Comparison of ENCODE assay signal across 10 mouse cellular contexts in genomic region chr1:153599302-153600045, GRCm38 (mm10). TPM values are rescaled to one million over a fixed set of nuclear protein-coding genes. Genes with fewer than 3 reads are reported as not detected.
A peak's percentile ranks its signal among the peaks of the same experiment; 100 is the strongest.
DNase-seq lines count a peak whose midpoint lies in the region; ATAC-seq lines count a peak whose summit lies in the region.
"Had no signal": no experiment of that assay in that cellular context is flagged by ENCODE, and none has a peak within 500 bp of the region (broad histone marks: within the 10 kb centered on the region; RNA-seq: fewer than 3 reads in every experiment).

No protein-coding gene starts in this region.

- H3K4me2 ChIP-seq in intestine, embryonic 14.5 days (ENCODE audit: low read length), result no peak overlapping the region
- no peak overlapping the region for H3K4me2 ChIP-seq in intestine, embryonic 16.5 days (ENCODE audit: low read depth, low read length)
- H3K4me2 ChIP-seq in hindbrain, embryonic 14.5 days (replicated peaks), result peak overlapping the region; percentile 6; the same call in 1 of the 2 replicates
- peak overlapping the region; percentile 20; the same call in 1 of the 2 replicates for H3K4me2 ChIP-seq in midbrain, embryonic 15.5 days
- H3K4me2 ChIP-seq: limb, embryonic 13.5 days had no signal

- no peaks in the 10 kb centered on the region for H3K27me3 ChIP-seq in intestine, embryonic 14.5 days (replicated peaks; ENCODE audit: control insufficient read depth, insufficient read depth, low read length)
- H3K27me3 ChIP-seq in intestine, embryonic 16.5 days (replicated peaks; ENCODE audit: control insufficient read depth, insufficient read depth, low read length), result no peaks in the 10 kb centered on the region
- no peaks in the 10 kb centered on the region for H3K27me3 ChIP-seq in hindbrain, embryonic 14.5 days (ENCODE audit: control insufficient read depth, insufficient read depth, low read length)
- no peaks in the 10 kb centered on the region for H3K27me3 ChIP-seq in midbrain, embryonic 15.5 days (replicated peaks)
- H3K27me3 ChIP-seq: limb, embryonic 13.5 days had no signal

- no peak overlapping the region for H3K9ac ChIP-seq in intestine, embryonic 14.5 days (ENCODE audit: low read length)
- H3K9ac ChIP-seq in intestine, embryonic 16.5 days (ENCODE audit: low read depth, low read length), result no peak overlapping the region
- H3K9ac ChIP-seq in hindbrain, embryonic 14.5 days, result 0 out of 2 replicates have a peak overlapping the region, but pooled peaks have one; percentile 10
- H3K9ac ChIP-seq in midbrain, embryonic 15.5 days, result no peak overlapping the region
- H3K9ac ChIP-seq: limb, embryonic 13.5 days had no signal

- no peak for ATAC-seq in intestine, embryonic 14.5 days (replicated peaks; ENCODE audit: low FRiP score, low TSS enrichment, low read depth)
- ATAC-seq in intestine, embryonic 16.5 days, result no peak
- ATAC-seq in hindbrain, embryonic 14.5 days (ENCODE audit: low FRiP score), result peak; percentile 37; the same call in 1 of the 2 replicates
- peak; percentile 52 for ATAC-seq in midbrain, embryonic 15.5 days (replicated peaks)

- no peaks in the 10 kb centered on the region for H3K9me3 ChIP-seq in intestine, embryonic 14.5 days (ENCODE audit: control insufficient read depth, low read length)
- H3K9me3 ChIP-seq in intestine, embryonic 16.5 days (ENCODE audit: control insufficient read depth, low read length), result no peaks in the 10 kb centered on the region
- no peaks in the 10 kb centered on the region for H3K9me3 ChIP-seq in hindbrain, embryonic 14.5 days (ENCODE audit: control insufficient read depth, low read length)
- no peaks in the 10 kb centered on the region for H3K9me3 ChIP-seq in midbrain, embryonic 15.5 days
- H3K9me3 ChIP-seq: limb, embryonic 13.5 days had no signal

- H3K4me1 ChIP-seq in intestine, embryonic 14.5 days (replicated peaks; ENCODE audit: control insufficient read depth, insufficient read depth, low read length), result peaks cover 8% of the 10 kb centered on the region; the same call in 1 of the 2 replicates
- no peaks in the 10 kb centered on the region for H3K4me1 ChIP-seq in intestine, embryonic 16.5 days (ENCODE audit: control insufficient read depth, insufficient read depth, low read length)
- H3K4me1 ChIP-seq in hindbrain, embryonic 14.5 days (replicated peaks; ENCODE audit: control insufficient read depth, insufficient read depth, low read length), result no peaks in the 10 kb centered on the region
- H3K4me1 ChIP-seq in midbrain, embryonic 15.5 days, result peaks cover 17% of the 10 kb centered on the region
- H3K4me1 ChIP-seq: limb, embryonic 13.5 days had no signal

- no peaks in the 10 kb centered on the region for H3K36me3 ChIP-seq in intestine, embryonic 14.5 days (ENCODE audit: control insufficient read depth, insufficient read depth, low read length)
- H3K36me3 ChIP-seq in intestine, embryonic 16.5 days (ENCODE audit: control insufficient read depth, insufficient read depth, low read length), result no peaks in the 10 kb centered on the region
- no peaks in the 10 kb centered on the region for H3K36me3 ChIP-seq in hindbrain, embryonic 14.5 days (replicated peaks; ENCODE audit: control insufficient read depth, insufficient read depth)
- H3K36me3 ChIP-seq in midbrain, embryonic 15.5 days (replicated peaks), result no peaks in the 10 kb centered on the region
- H3K36me3 ChIP-seq: limb, embryonic 13.5 days had no signal

- H3K4me3 ChIP-seq in intestine, embryonic 14.5 days (ENCODE audit: low read depth, low read length), result no peak overlapping the region
- no peak overlapping the region for H3K4me3 ChIP-seq in intestine, embryonic 16.5 days (ENCODE audit: low read length)
- H3K4me3 ChIP-seq in hindbrain, embryonic 14.5 days (replicated peaks; ENCODE audit: low read length), result no peak overlapping the region
- H3K4me3 ChIP-seq in midbrain, embryonic 15.5 days, result no peak overlapping the region
- H3K4me3 ChIP-seq: limb, embryonic 13.5 days had no signal

- peak overlapping the region; percentile 20; the same call in 1 of the 2 replicates for H3K27ac ChIP-seq in intestine, embryonic 14.5 days (ENCODE audit: low read depth)
- H3K27ac ChIP-seq in intestine, embryonic 16.5 days (ENCODE audit: low read length), result no peak overlapping the region; the same call in 1 of the 2 replicates
- peak overlapping the region; percentile 49 for H3K27ac ChIP-seq in hindbrain, embryonic 14.5 days
- H3K27ac ChIP-seq in midbrain, embryonic 15.5 days, result peak overlapping the region; percentile 72
- H3K27ac ChIP-seq: limb, embryonic 13.5 days had no signal

- DNase-seq in adrenal gland, adult 8-10 months, result peak; percentile 40
- DNase-seq in adrenal gland, adult 18-20 months (ENCODE audit: low spot score in 2 of 2), result no peak
- DNase-seq in intestine, embryonic 14.5 days (ENCODE audit: low spot score), result no peak
- no peak for DNase-seq in hindbrain, embryonic 14.5 days (ENCODE audit: low spot score)
- DNase-seq in gastrocnemius, postnatal 10 days, result no peak
- no peak for DNase-seq in thymus, postnatal 25 days

- WGBS in intestine, embryonic 14.5 days, result 22% methylated on average over 8 of the region's 9 CpGs
- 31% methylated on average over 9 of the region's 9 CpGs for WGBS in intestine, embryonic 16.5 days
- 24% methylated on average over 9 of the region's 9 CpGs for WGBS in hindbrain, embryonic 14.5 days
- 24% methylated on average over 9 of the region's 9 CpGs for WGBS in midbrain, embryonic 15.5 days

RNA-seq across cellular contexts. Expression of gene Npl, which starts 49.6 kb away (rescaled TPM):
- 1 to 10 TPM; 3.0 to 6.7 (median 4.7) TPM for total RNA-seq in adrenal gland, adult 8-10 months (2022)
- total RNA-seq in adrenal gland, adult 18-20 months (2021), result 1 to 10 TPM; 4.2 to 5.0 TPM
- 8.3 and 9.0 TPM in 2 replicates for polyA plus RNA-seq in intestine, embryonic 14.5 days (2014; fragmentation: Nextera tagmentation; extraction: Ambion mirVana)
- polyA plus RNA-seq in intestine, embryonic 16.5 days (2015; fragmentation: Nextera tagmentation; extraction: Ambion mirVana), result 174 and 289 TPM in 2 replicates
- polyA plus RNA-seq in hindbrain, embryonic 14.5 days (2014; fragmentation: Nextera tagmentation; extraction: Ambion mirVana), result 15.8 and 16.8 TPM in 2 replicates
- 11.5 and 12.4 TPM in 2 replicates for polyA plus RNA-seq in midbrain, embryonic 15.5 days (2015; fragmentation: Nextera tagmentation; extraction: Ambion mirVana)
- 1 to 10 TPM; 2.9 to 3.3 TPM for total RNA-seq in gastrocnemius, postnatal 10 days (2021)

RNA-seq across cellular contexts. Expression of gene Rgs8, which starts 53.4 kb away (rescaled TPM):
- under 1 TPM; 0.03 to 0.25 (median 0.15) TPM for total RNA-seq in adrenal gland, adult 8-10 months (2022)
- not detected for total RNA-seq in adrenal gland, adult 18-20 months (2021)
- 0.04 and 0.46 TPM in 2 replicates for polyA plus RNA-seq in intestine, embryonic 14.5 days (2014; fragmentation: Nextera tagmentation; extraction: Ambion mirVana)
- 0.09 and 0.22 TPM in 2 replicates for polyA plus RNA-seq in intestine, embryonic 16.5 days (2015; fragmentation: Nextera tagmentation; extraction: Ambion mirVana)
- 16.4 and 19.7 TPM in 2 replicates for polyA plus RNA-seq in hindbrain, embryonic 14.5 days (2014; fragmentation: Nextera tagmentation; extraction: Ambion mirVana)
- polyA plus RNA-seq in midbrain, embryonic 15.5 days (2015; fragmentation: Nextera tagmentation; extraction: Ambion mirVana), result 42.0 and 46.9 TPM in 2 replicates
- total RNA-seq in gastrocnemius, postnatal 10 days (2021), result 1 to 10 TPM in 1 of 2 experiments, under 1 TPM in 1; 0.99 to 1.2 TPM
- total RNA-seq: megakaryocyte-erythroid progenitor cell, adult 5-6 weeks had no signal

Comparison
In these comparisons a context has a peak if more than half of its experiments do, and no peak if none do; other contexts are left out.
1. ATAC-seq: peak in hindbrain, embryonic 14.5 days (single experiment) and midbrain, embryonic 15.5 days (single experiment); none in intestine, embryonic 14.5 days (single experiment) and intestine, embryonic 16.5 days (single experiment).
2. H3K4me2 ChIP-seq: peak in hindbrain, embryonic 14.5 days (single experiment) and midbrain, embryonic 15.5 days (single experiment); none in intestine, embryonic 14.5 days (single experiment) and intestine, embryonic 16.5 days (single experiment).
3. RNA of gene Rgs8, which starts 53.4 kb away (polyA plus RNA-seq): 42.0 to 46.9 TPM in midbrain, embryonic 15.5 days and 16.4 to 19.7 TPM in hindbrain, embryonic 14.5 days; 0.09 to 0.22 TPM in intestine, embryonic 16.5 days and 0.04 to 0.46 TPM in intestine, embryonic 14.5 days; every median in the first group is over 10 times any median in the second.